Mouse (Mus musculus) right cerebral cortex, adult 18-20 months (tissue): Measurements from ENCODE around the gene St7.

ENCODE experiments used
- DNase-seq: peaks from one replicate; pipeline ENCODE4 v3.0.0; 2022; ENCODE audit warnings: mixed read lengths

Gene St7

GRCm38 (mm10) chr6:17720022-17720421 lies 27.3 kb downstream of the St7 start:
- no peak for DNase-seq

- DNase-seq, result no peak
These were observed 29.0 kb downstream of the St7 start for GRCm38 (mm10) chr6:17721706-17722105.

DNA sequence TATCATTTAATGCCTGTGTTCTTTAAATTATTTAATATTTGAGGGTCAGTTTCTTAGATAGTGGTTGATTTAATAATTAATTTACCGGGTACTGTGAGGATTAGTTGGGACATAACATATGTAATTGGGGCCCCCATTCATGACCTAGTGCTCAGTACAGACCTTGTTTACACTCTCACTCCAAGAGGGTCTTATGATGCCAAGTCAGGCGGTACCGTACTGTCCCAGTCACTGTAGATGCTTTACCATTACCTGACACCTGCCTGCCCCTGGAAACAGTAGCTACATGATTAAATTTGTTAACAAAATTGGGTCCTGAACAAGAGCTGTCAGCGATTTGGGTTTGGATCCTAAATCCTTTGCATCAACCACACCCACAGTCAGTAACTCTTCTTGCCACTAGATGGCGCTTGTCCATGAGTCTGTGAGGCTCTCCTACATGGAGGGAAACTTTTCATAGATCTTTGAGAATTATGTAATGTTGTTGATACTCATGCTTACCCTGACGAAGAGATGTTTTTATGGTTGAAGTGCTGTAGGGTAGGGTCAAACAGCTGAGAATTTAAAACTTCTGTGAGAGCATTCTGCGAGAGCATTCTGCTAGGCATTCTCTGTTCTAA lies 33.2 kb downstream of the St7 start:
- peak; percentile 76 for DNase-seq

GRCm38 (mm10) chr6:17727241-17727640 lies 34.5 kb downstream of the St7 start:
- DNase-seq, result no peak

GRCm38 (mm10) chr6:17727891-17728790 lies 35.4 kb downstream of the St7 start:
- no peak for DNase-seq

GRCm38 (mm10) chr6:17730122-17730521 lies 37.4 kb downstream of the St7 start:
- peak; percentile 76 for DNase-seq

GRCm38 (mm10) chr6:17731694-17732093 lies 39.0 kb downstream of the St7 start:
- DNase-seq, result no peak

GRCm38 (mm10) chr6:17733951-17734411 lies 41.2 kb downstream of the St7 start:
- DNase-seq, result no peak

GRCm38 (mm10) chr6:17737262-17737948 lies 44.7 kb downstream of the St7 start:
- no peak for DNase-seq

GRCm38 (mm10) chr6:17740128-17740527 lies 47.4 kb downstream of the St7 start:
- DNase-seq, result no peak

- no peak for DNase-seq
These were observed 48.9 kb downstream of the St7 start for GRCm38 (mm10) chr6:17741639-17742038.

DNA sequence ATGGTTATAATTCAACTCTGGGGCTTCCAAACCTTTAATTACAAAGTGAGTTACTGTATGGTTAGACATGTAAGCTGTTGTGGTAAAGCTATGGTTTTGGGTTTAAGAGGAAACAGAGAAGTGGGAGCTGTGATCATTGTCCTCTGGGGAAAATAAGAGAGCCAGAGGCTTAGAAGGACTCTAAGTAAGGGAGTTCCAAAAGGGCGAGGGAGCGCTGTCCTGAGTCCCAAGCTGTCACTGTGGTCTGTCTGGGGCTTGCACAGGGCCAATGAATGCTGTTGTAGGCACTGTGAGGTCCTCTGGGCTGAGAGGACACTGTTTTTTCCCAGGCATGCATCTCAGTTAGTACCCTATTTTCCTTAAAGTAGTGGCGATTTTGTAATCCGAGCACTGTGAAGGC lies 49.5 kb downstream of the St7 start:
- DNase-seq, result no peak

DNA sequence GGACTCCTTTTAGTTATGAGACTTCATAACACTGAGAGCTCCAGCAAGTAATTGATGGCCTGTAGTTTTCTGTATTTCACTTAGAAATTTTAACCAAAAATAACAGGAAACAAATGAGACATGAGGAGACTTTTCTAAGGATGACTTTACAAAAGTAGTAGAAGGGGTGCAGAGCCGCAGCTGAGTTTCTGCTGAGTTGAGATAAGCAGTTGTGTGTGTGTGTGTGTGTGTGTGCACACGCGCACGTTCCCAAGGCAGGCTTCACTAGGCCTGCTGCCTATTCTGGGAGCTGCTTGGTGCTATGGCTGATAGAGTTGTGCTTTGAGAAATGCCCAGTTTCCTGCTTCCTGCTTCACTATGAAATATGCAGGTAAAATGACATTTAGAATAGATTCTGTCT lies 50.6 kb downstream of the St7 start:
- no peak for DNase-seq

DNA sequence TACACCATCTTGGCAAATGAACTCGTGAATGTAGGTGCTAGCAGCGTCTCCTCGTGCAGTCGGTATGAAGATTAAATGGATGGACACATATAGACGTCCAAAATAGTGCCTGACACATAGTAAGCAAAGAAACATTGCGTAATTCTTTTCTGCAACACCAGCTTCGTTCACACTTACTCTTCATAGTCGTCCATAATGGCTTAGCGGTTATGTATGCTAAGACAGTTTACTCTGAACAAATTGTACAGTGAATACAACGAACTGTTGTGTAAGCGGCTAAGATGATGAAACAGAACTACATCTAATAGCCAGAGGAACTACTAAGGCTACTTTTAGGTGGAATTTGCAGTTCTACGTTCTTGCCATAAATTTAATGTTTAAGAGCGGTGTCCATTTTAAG lies 55.0 kb downstream of the St7 start:
- no peak for DNase-seq

DNA sequence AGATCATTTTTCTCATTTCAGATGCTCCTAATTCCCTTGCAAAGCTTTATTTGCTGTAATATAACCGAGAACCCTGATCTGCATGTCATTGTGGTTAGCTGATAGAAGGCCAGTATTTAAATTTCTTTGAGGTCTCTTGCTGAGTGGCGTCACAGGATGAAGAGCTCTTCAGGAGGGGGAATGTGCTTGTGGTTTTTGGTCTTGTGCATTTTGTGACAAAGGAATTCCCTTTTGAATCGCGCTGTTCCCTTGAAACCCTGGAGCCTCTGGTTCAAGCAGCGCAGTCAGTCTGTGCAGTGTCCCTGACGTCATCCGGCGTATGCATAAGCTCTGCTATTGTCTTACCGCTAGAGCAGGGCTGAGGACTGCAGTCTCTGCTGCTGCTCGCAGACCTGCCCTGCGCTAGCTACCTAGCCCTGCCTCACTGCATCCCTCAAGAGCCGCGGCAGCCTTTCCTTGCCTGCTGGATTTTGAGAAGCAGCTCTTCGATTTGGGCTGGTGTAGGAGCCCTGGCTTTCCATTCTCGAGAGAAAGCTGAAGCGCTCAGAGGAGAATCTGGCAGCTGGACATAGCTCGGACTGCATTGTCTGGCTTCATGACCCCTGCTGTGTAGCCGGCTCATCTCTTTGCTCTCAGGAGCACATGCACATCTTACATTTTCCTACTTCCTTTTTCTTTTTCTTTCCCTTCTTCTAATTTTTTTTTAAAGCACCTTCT lies 56.3 kb downstream of the St7 start:
- DNase-seq, result peak; percentile 89

- no peak for DNase-seq
These were observed 56.9 kb downstream of the St7 start for GRCm38 (mm10) chr6:17749596-17749995.

GRCm38 (mm10) chr6:17750041-17750660 lies 57.4 kb downstream of the St7 start:
- DNase-seq, result no peak

GRCm38 (mm10) chr6:17750957-17751356 lies 58.2 kb downstream of the St7 start:
- no peak for DNase-seq

GRCm38 (mm10) chr6:17755902-17756301 lies 63.2 kb downstream of the St7 start:
- no peak for DNase-seq

DNA sequence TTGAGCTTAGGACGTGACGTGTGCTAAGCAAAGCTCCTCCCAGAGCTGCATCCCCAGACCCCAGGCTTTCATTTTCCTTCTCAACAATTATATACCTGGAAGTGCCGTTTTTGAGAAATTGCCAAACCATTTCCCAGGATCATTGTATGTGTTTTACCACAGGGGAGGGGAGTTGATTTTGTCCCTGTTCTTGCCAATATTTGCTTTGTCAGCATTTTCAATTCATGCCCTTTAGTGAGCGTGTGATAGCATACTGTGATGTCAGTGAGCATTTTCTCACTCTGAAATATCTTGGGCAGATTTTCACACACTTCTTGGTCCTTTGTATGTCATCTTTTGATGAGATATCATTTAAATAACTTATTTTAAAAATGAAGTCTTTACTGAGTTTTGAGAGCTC lies 65.8 kb downstream of the St7 start:
- no peak for DNase-seq

- DNase-seq, result peak; percentile 90
These were observed 71.4 kb downstream of the St7 start for GRCm38 (mm10) chr6:17763963-17764659.

DNA sequence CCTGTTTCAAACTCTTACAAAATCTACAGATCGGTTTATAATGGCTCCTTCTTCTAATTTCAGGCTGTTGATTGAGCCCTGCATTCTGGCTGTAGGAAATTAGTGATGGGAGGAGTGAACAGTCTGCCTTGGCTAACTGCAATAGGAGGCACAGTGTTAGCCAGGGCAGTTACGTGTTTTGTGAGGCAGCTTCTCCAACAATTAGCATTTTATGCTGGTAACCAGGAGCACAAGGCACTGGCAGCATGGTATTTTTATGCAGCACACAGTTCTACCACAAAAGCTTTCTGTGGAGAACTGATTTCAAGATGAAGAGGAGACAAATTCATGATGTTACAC lies 71.9 kb downstream of the St7 start:
- DNase-seq, result no peak
